Mouse (Mus musculus) neural tube, embryonic 13.5 days (tissue): ENCODE measurements at regions not wholly inside any gene's neighbourhood (a gene's known extent, or its start where the extent isn't known, plus 50 kb on each side); places are given as distances from the start of the nearest gene placed in this dataset.

ENCODE experiments used
- ATAC-seq: fragments of 200-750 bp; cut with Nextera tagmentation; 2 replicates; pipeline ENCODE4 v1.8.0; 2017; ENCODE audit warnings: low read depth, mild to moderate bottlenecking, moderate TSS enrichment, moderate library complexity
- H3K27ac ChIP-seq: fragments of 300-500 bp; sonication (generic); replicated peaks from 2 replicates; pipeline ENCODE4 v1.5.1; 2015; ENCODE audit warnings: moderate library complexity, mild to moderate bottlenecking, inconsistent platforms
- H3K27me3 ChIP-seq: fragments of 300-500 bp; sonication (generic); 2 replicates; pipeline ENCODE4 v1.6.1; 2015; ENCODE audit warnings: mild to moderate bottlenecking, inconsistent platforms
- H3K36me3 ChIP-seq: fragments of 300-500 bp; sonication (generic); 2 replicates; pipeline ENCODE4 v1.6.1; 2015; ENCODE audit warnings: mild to moderate bottlenecking, inconsistent platforms
- H3K4me1 ChIP-seq: fragments of 300-500 bp; sonication (generic); replicated peaks from 2 replicates; pipeline ENCODE4 v1.6.1; 2015; ENCODE audit warnings: inconsistent platforms
- H3K4me2 ChIP-seq: fragments of 300-500 bp; sonication (generic); 2 replicates; pipeline ENCODE4 v1.6.1; 2015; ENCODE audit warnings: inconsistent platforms, mild to moderate bottlenecking, moderate library complexity
- H3K4me3 ChIP-seq: fragments of 300-500 bp; sonication (generic); 2 replicates; pipeline ENCODE4 v1.5.1; 2015; ENCODE audit warnings: mild to moderate bottlenecking, inconsistent platforms
- H3K9ac ChIP-seq: fragments of 300-500 bp; sonication (generic); 2 replicates; pipeline ENCODE4 v1.6.1; 2015; ENCODE audit warnings: moderate library complexity, mild to moderate bottlenecking, inconsistent platforms
- H3K9me3 ChIP-seq: fragments of 300-500 bp; sonication (generic); 2 replicates; pipeline ENCODE4 v1.6.1; 2016; ENCODE audit warnings: inconsistent platforms
- WGBS: fragments of 180-500 bp; shearing (Covaris S2); methylation state at CpG from one replicate; pipeline ENCODE4 v1.1.7; 2015; 5-methylcytosine and 5-hydroxymethylcytosine counted together

DNA sequence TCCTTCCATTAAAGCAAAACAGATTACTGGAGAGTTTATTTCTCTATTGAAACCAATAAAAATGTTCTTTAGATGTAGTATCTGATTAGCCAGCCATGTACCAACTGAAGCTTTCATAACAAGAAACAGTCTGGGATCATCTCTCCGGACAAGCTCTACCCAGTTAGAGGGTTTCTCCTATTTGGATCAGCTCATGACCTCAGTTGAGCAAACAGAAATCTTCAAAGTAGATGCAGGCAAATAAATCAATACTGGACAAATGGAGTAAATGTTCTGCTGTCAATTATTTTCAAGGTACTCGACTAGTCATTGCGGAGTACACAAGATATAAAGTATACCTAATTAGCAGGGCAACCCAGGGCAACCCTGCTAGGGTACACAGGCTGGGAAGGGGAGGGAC is 67.4 kb downstream of the Avpr1a start:
- no peaks in the 10 kb centered on the region for H3K36me3 ChIP-seq

DNA sequence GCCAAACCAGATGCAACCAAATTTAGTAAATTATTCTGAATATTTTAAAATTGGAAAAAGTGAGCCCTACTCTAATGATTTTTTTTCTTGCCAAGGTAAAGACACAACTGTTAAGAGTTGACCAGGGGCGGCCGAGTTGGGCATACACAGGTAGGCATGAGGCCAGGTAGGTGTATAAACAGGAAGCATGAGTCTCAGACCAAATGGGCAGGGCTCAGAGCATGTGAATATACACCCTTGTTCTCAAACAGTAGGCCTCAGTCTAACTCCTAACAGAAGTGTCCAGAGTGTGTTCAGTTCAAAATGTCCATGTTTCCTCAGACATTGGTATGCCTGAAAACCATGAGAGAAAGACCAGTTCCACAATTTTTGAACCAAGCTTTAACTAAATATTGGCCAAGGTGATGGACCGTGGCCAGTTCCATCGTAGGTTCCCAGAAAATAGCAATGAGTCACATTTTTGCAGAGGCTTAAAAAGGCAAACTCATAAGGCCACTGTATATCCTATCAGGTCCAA is 71.0 kb downstream of the Avpr1a start:
- Histone ChIP-seq H3K4me1 (no peaks in the 10 kb centered on the region), H3K4me3 (no peak overlapping the region), H3K27ac (no peak overlapping the region), H3K4me2 (no peak overlapping the region), H3K36me3 (no peaks in the 10 kb centered on the region), H3K27me3 (no peaks in the 10 kb centered on the region), H3K9me3 (no peaks in the 10 kb centered on the region), H3K9ac (no peak overlapping the region)
- 91% methylated on average over 4 of the region's 4 CpGs for WGBS
- no peak for ATAC-seq

More for the DNA sequence above, 67.4 kb downstream of the Avpr1a start:
- ATAC-seq = no peak
- 92% methylated on average over 3 of the region's 3 CpGs for WGBS
- peaks cover 8% of the 10 kb centered on the region; the same call in 1 of the 2 replicates for H3K9me3 ChIP-seq
- no peak overlapping the region for H3K4me2 ChIP-seq
- H3K4me1 ChIP-seq = no peaks in the 10 kb centered on the region
- H3K27ac ChIP-seq = no peak overlapping the region
- no peaks in the 10 kb centered on the region for H3K27me3 ChIP-seq
- H3K4me3 ChIP-seq = no peak overlapping the region
- H3K9ac ChIP-seq = no peak overlapping the region

DNA sequence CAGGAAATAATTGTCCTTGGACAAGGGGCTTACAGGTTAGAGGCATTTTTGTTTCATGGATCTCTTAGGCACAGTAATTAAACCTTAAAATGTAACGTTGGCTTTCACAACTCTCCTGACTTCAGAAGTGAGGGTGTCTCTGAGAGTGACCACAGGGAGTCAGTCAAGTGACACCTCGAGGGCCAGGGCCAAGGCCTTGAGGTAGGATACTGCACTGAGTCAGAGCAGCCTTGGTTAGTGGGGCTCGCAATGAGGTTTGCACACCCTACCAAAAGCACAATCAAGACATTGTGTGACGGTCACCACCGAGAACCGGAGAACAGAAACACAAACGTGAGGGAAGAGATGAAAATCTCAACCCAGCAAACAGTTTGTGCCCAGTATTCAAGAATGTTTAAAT is 71.7 kb downstream of the Avpr1a start:
- WGBS = 87% methylated on average over 7 of the region's 7 CpGs
- Histone ChIP-seq H3K4me2 (no peak overlapping the region), H3K4me3 (no peak overlapping the region), H3K36me3 (no peaks in the 10 kb centered on the region), H3K9ac (no peak overlapping the region), H3K4me1 (no peaks in the 10 kb centered on the region), H3K27me3 (no peaks in the 10 kb centered on the region), H3K9me3 (no peaks in the 10 kb centered on the region), H3K27ac (no peak overlapping the region)
- ATAC-seq = no peak

DNA sequence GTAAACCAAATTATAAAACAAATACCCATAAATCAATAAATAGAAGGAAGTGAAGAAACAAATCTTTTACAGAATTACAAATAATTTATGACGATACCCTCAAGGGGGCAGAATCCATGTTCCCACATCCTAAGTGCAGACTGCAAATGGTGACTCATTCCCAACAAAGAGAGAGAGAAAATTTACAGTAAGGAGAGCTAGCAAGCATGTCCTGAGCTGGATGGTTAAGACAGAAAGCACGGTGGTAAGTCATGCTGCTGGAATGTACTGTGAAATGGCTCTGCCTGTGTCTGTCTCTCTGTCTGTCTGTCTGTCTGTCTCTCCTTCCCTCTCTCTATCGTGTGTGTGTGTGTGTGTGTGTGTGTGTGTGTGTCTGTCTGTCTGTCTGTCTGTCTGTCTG is 74.3 kb downstream of the Avpr1a start:
- H3K9me3 ChIP-seq = no peaks in the 10 kb centered on the region
- H3K4me1 ChIP-seq = no peaks in the 10 kb centered on the region
- ATAC-seq = no peak
- 83% methylated on average over 3 of the region's 3 CpGs for WGBS
- no peak overlapping the region for H3K27ac ChIP-seq
- no peaks in the 10 kb centered on the region for H3K27me3 ChIP-seq
- H3K4me2 ChIP-seq = no peak overlapping the region
- H3K4me3 ChIP-seq = no peak overlapping the region
- no peaks in the 10 kb centered on the region for H3K36me3 ChIP-seq
- no peak overlapping the region for H3K9ac ChIP-seq

DNA sequence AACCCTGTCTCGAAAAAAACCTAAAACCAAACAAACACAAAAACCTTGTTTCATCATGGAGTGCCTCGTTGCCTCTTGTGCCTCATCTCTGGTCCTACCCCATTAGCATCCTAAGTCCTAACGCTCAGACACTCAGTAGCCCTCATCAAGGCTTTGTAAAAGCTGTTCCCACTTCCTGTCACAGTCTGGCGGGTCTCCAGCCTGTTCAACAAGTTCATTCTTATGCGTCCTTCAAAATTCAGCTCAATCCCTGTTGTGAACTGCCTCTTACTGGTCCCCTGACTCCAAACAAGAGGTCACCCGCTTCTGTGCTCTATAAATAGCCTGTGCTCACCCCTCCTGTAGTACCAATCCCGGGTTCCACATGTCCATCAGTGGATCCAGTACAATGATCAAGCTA is 77.1 kb downstream of the Avpr1a start:
- Histone ChIP-seq H3K27ac (no peak overlapping the region), H3K27me3 (no peaks in the 10 kb centered on the region), H3K9me3 (no peaks in the 10 kb centered on the region), H3K4me3 (no peak overlapping the region), H3K4me1 (no peaks in the 10 kb centered on the region), H3K4me2 (no peak overlapping the region), H3K9ac (no peak overlapping the region), H3K36me3 (no peaks in the 10 kb centered on the region)
- WGBS = 80% methylated on average over 7 of the region's 7 CpGs
- no peak for ATAC-seq

DNA sequence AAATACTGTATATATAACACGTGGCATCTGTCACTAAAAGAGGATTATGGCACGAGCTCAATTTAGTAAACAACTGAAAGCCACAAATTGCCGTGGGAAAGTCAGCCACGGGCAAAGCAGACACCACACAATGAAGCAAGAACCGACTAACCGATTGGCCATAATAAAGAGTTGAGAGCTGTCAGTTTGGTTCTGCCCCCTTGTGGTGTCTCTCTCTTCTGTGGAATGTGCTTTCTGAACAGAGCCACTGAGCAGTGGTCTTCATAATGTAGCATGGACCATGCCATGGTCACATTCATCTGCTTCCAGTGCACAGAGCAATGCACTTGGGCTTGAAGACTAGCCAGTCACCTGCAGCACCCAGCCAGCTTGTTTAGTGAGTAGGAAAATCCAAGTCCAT is 77.5 kb downstream of the Avpr1a start:
- Histone ChIP-seq H3K4me2 (no peak overlapping the region), H3K27me3 (no peaks in the 10 kb centered on the region), H3K4me3 (no peak overlapping the region), H3K4me1 (no peaks in the 10 kb centered on the region), H3K9ac (no peak overlapping the region), H3K36me3 (no peaks in the 10 kb centered on the region), H3K9me3 (no peaks in the 10 kb centered on the region), H3K27ac (no peak overlapping the region)
- ATAC-seq = no peak
- WGBS = 81% methylated on average over 6 of the region's 6 CpGs

DNA sequence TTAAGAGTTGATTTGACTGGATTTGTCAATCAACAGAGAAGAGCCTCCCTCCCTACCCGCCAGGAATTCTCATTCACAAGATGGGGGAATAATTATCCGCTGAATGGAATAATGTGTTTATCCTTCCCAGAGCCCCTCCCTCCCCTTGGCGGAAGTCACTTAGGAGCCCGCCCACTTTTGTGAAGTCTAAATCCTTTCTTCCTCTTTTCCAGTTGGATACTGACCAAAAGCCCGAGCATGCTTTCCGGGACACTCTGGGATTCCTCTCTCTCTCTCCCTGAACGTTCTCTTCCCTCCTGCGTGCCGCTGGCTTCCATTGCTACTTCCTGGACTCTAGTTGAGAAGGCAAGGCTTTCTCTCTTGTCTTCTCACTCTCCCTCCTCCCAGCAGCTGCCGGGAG is 79.9 kb downstream of the Avpr1a start:
- H3K36me3 ChIP-seq = no peaks in the 10 kb centered on the region
- H3K4me3 ChIP-seq = no peak overlapping the region
- no peak for ATAC-seq
- H3K9ac ChIP-seq = no peak overlapping the region
- no peaks in the 10 kb centered on the region for H3K4me1 ChIP-seq
- H3K9me3 ChIP-seq = no peaks in the 10 kb centered on the region
- no peaks in the 10 kb centered on the region for H3K27me3 ChIP-seq
- H3K4me2 ChIP-seq = no peak overlapping the region
- no peak overlapping the region for H3K27ac ChIP-seq
- 85% methylated on average over 10 of the region's 10 CpGs for WGBS

DNA sequence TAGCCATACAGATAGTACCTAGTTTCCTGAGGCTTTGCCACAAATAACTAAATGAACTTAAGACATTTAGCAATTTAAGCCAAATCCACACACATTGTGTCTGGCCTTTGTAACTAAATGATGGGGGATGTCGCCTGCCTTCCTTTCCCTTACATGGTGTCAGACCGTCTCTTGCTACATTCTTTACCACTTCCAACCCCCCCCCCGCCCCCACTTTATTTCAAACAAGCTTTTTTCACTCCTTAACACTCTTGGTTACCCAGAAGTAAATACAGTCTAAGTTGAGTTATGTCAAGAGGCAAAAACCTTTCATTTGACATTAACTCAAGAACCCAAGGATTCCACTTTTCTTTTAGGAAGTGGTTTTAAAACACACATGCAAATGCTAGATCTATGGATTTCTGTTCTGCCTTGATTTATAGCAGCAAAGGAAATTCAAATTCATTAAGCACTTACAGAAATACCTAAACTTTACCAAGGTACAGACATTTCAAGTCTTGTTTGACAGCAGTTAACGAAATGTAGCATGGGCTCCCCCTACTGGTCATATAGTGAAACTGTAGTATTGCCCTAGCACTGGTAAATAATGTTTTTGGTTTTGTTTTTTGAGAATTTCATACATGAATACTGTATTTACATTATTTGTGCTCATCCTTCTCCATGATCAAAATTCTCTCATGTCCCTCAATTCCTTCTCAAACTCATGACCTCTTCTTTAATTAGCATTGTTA is 80.8 kb downstream of the Avpr1a start:
- Histone ChIP-seq H3K4me1 (no peaks in the 10 kb centered on the region), H3K4me3 (no peak overlapping the region), H3K9me3 (no peaks in the 10 kb centered on the region), H3K9ac (no peak overlapping the region), H3K27me3 (no peaks in the 10 kb centered on the region), H3K4me2 (no peak overlapping the region), H3K27ac (no peak overlapping the region), H3K36me3 (no peaks in the 10 kb centered on the region)
- WGBS = 45% methylated on average over 4 of the region's 4 CpGs
- no peak for ATAC-seq

DNA sequence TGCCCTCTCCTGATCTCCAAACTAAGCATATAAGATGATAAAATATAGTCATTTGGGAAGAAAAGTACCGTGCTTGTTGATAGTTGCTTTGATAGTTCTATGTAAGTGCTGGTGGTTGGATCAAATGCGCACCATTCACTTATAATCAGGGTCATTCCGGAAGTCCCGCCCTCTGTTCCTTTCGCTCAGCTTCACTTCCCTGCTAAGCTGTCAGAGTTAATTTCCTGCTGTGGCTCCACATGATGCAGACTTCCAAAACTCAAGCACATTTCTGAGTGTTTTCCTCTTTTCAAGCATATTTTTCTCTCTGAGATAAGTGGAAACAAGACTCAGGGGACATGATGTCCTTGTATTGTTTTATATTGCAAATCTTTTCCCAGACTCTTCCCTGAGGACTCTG is 86.4 kb downstream of the Avpr1a start:
- no peaks in the 10 kb centered on the region for H3K27me3 ChIP-seq
- H3K9ac ChIP-seq = no peak overlapping the region
- WGBS = 86% methylated on average over 5 of the region's 5 CpGs
- H3K4me3 ChIP-seq = no peak overlapping the region
- H3K4me2 ChIP-seq = no peak overlapping the region
- ATAC-seq = no peak
- no peaks in the 10 kb centered on the region for H3K9me3 ChIP-seq
- no peaks in the 10 kb centered on the region for H3K36me3 ChIP-seq
- H3K4me1 ChIP-seq = no peaks in the 10 kb centered on the region
- H3K27ac ChIP-seq = no peak overlapping the region

DNA sequence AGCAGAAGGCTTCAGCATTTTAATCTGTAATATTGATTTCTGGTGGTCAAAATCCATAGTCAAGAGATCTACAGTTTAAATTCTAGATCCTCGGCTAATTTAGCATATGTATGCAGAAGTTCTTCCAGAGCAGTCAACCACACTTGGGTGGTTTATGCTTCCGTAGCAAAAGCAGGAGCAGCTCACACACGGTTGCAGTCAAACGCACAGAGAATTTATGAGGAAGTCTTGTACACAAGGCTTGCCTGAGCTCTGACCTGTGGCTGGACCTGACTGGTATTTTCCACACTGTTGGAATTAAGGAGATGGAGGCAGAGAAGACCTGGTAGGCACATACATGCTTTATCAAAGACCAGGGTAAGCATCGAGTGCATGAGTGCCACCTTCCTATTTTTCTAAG is 86.8 kb downstream of the Avpr1a start:
- Histone ChIP-seq H3K27ac (no peak overlapping the region), H3K36me3 (no peaks in the 10 kb centered on the region), H3K9me3 (no peaks in the 10 kb centered on the region), H3K4me1 (no peaks in the 10 kb centered on the region), H3K4me3 (no peak overlapping the region), H3K4me2 (no peak overlapping the region), H3K27me3 (no peaks in the 10 kb centered on the region), H3K9ac (no peak overlapping the region)
- 76% methylated on average over 5 of the region's 5 CpGs for WGBS
- no peak for ATAC-seq

DNA sequence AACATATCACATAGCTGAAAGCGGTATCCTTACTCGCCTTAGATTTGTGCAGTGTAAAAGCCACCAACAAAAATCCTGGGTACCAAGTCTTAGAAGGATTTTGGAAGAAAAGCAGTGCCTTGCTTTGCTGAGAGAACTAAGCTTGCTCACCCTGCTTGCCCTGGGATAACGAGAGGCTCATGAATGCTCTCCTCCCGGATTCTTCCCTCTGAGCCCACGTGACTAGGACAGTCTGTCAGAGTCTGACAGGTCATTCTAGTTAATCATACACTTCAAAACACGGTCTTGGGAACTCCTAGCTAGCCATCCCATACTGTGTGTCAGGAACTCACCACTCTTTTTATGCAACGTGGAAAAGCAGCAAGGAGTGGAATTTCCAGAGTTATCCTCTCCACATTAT is 91.4 kb downstream of the Avpr1a start:
- Histone ChIP-seq H3K9me3 (no peaks in the 10 kb centered on the region), H3K27me3 (no peaks in the 10 kb centered on the region), H3K4me1 (no peaks in the 10 kb centered on the region), H3K36me3 (no peaks in the 10 kb centered on the region), H3K4me3 (no peak overlapping the region), H3K4me2 (no peak overlapping the region), H3K27ac (no peak overlapping the region), H3K9ac (no peak overlapping the region)
- 73% methylated on average over 7 of the region's 7 CpGs for WGBS
- no peak for ATAC-seq

DNA sequence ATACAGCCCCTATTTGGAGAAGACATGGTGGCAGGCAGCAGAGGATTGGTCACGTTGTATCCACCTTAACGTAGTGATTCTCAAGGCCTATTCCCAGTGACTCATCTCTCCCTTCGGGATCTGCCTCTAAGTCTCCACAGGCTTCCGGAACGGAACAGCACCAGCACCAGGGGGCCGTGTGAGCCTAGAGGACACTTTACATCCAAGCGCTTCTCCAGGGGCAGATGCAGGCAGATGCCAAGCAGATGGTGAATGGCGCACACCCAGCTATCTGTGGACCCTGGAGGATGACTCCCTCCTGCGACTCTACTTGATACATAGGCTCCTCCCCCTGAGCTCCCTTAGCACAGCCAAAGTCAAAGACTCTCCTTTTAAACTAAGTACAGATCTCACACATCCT is 94.3 kb downstream of the Avpr1a start:
- Histone ChIP-seq H3K4me1 (no peaks in the 10 kb centered on the region), H3K4me3 (no peak overlapping the region), H3K27me3 (no peaks in the 10 kb centered on the region), H3K36me3 (no peaks in the 10 kb centered on the region), H3K9me3 (no peaks in the 10 kb centered on the region), H3K9ac (no peak overlapping the region), H3K4me2 (no peak overlapping the region), H3K27ac (no peak overlapping the region)
- no peak for ATAC-seq
- WGBS = 67% methylated on average over 9 of the region's 9 CpGs

DNA sequence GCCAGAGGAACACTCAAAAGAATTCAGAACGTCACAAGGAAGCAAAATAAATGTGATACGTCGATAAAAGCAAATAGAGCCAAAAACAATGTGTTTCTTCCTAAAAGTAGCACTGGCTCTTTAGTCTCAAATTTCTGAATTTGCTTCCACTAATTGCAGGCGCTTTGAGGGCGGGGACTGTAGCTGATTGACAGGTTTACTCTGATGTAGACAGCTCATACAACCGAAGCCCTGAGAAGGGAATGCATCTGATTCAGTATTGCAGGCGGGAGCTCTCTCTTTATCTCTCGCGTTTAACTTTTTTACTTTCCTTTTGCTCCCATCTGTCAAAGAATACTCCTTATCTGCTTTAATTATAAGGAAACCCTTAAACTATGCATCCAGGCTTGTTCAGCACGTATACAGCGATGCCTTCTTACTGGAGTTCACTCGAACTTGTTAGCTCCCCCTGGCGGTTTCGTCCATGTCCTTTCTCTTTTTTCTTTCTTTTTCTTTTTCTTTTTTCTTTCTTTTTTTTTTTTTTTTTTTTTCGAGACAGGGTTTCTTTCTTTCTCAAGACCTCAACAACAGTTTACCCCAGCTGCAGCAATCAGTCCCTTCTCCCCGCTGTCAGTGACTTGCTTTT is 95.9 kb downstream of the Avpr1a start:
- no peaks in the 10 kb centered on the region for H3K27me3 ChIP-seq
- H3K4me1 ChIP-seq = no peaks in the 10 kb centered on the region
- no peaks in the 10 kb centered on the region for H3K9me3 ChIP-seq
- H3K36me3 ChIP-seq = no peaks in the 10 kb centered on the region
- H3K4me2 ChIP-seq = peak overlapping the region; percentile 46
- no peak overlapping the region for H3K27ac ChIP-seq
- H3K9ac ChIP-seq = no peak overlapping the region
- WGBS = 26% methylated on average over 16 of the region's 16 CpGs
- H3K4me3 ChIP-seq = peak overlapping the region; percentile 21
- ATAC-seq = 0 out of 2 replicates have a peak, but pooled peaks have one; percentile 53
